Mouse (Mus musculus) layer of hippocampus, adult 2 months (tissue): ENCODE measurements around the gene Cpm. TPM values are rescaled to one million over a fixed set of nuclear protein-coding genes. Genes with fewer than 3 reads are reported as not detected.

Source experiments
- DNase-seq, 2 experiments: peaks; one replicate each; pipeline ENCODE4 v3.0.0; 2022; ENCODE audit warnings: low spot score in 2 of 2
- H3K27ac ChIP-seq: fragments of 200-600 bp; 2 replicates; pipeline ENCODE4 v1.8.1; 2022
- H3K4me3 ChIP-seq: fragments of 200-600 bp; 2 replicates; pipeline ENCODE4 v1.8.1; 2022; ENCODE audit warnings: mild to moderate bottlenecking
- CTCF ChIP-seq: fragments of 200-600 bp; conservative IDR thresholded peaks from 2 replicates; pipeline ENCODE4 v1.8.1; 2022; ENCODE audit warnings: antibody characterized with exemption, mild to moderate bottlenecking, moderate library complexity
- total RNA-seq, 2 experiments: library from RNA; stranded (reverse); gene quantifications; 2 replicates each; pipeline ENCODE4 v1.2.3; 2021

Gene Cpm
- total RNA-seq, 2 experiments from 2014 or later, result 8.5 to 9.7 TPM

DNA sequence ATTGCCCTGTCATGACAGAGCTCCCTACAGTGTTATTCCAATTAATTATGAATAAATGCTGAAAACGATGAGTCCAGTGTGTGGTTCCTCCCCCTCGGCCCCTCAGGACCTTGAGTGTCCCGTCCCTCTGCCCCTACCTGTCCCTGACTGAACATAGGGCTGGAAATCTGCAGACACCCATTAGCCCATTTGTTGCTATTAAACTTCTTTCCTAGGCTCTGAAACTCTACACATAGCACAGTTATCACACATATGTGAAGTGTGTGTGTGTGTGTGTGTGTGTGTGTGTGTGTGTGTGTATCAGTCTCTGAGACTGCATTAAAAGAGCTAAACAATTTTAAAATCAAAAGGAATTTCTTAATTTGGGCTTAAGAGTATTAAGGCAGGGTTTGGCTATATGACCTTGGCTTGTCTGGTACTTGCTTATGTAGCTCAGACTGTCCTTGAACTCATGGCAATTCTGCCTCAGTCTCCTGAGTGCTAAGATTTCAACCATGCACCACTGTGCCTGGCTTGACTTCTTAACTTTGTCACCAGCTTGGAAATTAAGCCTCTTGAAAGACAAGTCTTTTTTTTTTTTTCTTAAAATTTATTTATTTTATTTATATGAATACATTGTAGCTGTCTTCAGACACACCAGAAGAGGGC, 28.5 kb downstream of the Cpm start:
- no peak for TF ChIP-seq CTCF
- Histone ChIP-seq H3K4me3 (no peak overlapping the region), H3K27ac (no peak overlapping the region)
- DNase-seq, result no peak

DNA sequence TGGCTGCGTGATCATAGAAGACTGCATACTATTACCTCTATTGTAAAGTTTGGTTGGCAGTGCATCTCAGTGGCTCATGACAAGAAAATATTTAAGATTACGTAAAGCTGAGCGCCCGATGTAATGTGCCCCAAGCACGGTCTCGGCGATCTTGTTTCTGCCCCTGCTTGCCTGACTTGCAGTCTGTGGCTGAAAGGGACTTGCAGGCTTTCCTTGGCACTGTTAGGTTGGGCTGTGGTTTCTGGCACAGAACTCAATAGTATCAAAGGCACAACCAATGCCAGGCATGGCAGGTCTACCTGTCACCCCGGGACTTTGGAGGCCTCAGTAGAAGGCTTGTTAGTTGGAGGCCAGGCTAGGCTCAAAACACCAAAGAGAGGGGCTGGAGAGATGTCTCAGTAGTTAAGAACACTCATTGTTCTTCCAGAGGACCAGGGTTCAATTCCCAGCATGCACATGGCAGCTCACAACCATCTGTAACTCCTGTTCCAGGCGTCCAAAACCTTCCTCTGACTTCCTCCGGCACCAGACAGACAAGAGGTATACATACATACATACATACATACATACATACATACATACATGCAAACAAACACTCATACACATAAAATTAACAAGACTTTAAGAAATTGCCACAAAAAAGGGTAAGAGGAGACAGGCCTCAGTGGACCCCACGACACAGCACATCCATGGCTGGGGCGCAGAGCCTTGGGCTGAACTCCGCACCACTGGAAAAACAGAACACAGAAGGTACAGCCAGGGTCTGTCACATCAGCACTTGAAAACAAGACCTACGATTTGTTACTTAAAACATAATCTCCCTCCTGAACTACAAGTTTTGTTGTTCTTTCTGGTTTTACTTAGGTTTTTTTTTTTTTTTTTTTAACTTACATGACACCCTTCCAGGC, 29.5 kb downstream of the Cpm start:
- TF ChIP-seq CTCF, result no peak
- H3K4me3 ChIP-seq, result no peak overlapping the region
- no peak for DNase-seq
- no peak overlapping the region for H3K27ac ChIP-seq

DNA sequence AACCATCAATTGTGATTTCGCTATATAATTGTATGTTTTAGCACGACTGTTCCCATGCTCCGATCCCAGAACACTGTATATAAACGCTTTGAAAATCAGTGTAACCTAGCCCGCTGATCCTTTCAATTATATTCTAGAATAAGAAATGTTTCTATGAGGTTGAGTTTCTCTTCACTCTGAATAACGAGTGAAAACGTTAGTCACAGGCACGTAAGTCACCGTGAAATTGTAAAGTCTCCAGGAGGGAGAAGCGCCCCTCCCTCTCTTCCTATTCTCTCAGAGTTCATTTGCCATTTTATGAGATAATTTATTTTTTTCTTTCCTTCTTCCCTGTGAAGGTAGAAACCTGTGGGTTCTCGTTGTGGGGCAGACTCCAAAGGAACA, 30.1 kb downstream of the Cpm start:
- H3K4me3 ChIP-seq, result no peak overlapping the region
- H3K27ac ChIP-seq, result no peak overlapping the region
- no peak for DNase-seq
- no peak for TF ChIP-seq CTCF

DNA sequence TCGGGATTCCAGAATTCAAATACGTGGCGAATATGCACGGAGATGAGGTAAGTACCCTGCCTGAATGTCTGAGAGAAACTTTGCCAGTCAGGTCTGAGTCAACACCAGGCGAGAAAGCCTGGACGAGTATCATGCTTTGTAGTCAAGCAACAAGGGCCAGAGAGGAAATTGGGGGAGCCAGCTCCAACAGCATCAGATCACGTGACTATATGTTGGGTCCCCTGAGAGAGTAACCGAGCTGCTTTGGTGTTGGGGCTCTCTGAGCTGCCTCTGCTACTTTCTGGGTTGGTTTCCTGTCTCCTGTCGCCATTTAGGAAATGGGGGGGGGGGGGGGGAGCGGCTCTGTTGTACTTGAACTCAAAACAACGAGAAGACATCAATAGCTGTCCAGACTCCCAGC, 30.5 kb downstream of the Cpm start:
- H3K4me3 ChIP-seq, result no peak overlapping the region
- no peak overlapping the region for H3K27ac ChIP-seq
- TF ChIP-seq CTCF, result no peak
- no peak for DNase-seq

DNA sequence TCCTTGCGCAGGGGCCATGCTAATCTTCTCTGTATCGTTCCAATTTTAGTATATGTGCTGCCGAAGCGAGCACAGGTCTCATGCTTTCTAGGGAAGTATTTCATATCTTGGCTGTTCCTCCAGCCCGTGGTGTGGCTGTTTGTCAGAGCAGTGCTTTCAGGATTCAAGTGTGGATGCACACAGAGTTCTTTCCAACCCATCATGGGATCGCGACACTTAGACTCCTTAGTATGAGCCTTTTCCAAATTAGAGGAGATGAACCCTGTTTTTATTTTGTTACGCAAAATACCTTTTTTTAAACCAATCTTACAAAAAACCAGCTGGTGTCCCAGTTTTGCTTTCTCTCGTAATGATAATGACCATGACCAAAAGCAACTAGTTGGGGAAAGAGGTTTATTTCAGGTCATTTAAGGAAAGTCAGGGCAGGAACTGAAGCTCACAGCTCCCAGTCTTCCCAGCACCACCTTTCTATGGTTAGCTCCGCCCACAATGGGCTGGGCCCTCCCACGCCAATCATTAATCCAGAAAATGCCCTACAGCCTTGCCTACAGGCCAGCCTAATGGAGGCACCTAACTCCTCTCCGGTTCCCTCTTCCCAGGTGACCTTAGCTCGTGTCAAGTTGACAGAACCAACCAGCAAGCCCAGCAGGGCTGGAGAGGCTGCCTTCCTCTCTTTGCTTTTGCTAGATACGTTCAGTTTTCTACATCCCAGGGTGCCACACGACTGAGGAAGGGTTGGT, 33.2 kb downstream of the Cpm start:
- no peak for DNase-seq
- no peak overlapping the region for H3K27ac ChIP-seq
- no peak overlapping the region for H3K4me3 ChIP-seq
- TF ChIP-seq CTCF, result no peak

DNA sequence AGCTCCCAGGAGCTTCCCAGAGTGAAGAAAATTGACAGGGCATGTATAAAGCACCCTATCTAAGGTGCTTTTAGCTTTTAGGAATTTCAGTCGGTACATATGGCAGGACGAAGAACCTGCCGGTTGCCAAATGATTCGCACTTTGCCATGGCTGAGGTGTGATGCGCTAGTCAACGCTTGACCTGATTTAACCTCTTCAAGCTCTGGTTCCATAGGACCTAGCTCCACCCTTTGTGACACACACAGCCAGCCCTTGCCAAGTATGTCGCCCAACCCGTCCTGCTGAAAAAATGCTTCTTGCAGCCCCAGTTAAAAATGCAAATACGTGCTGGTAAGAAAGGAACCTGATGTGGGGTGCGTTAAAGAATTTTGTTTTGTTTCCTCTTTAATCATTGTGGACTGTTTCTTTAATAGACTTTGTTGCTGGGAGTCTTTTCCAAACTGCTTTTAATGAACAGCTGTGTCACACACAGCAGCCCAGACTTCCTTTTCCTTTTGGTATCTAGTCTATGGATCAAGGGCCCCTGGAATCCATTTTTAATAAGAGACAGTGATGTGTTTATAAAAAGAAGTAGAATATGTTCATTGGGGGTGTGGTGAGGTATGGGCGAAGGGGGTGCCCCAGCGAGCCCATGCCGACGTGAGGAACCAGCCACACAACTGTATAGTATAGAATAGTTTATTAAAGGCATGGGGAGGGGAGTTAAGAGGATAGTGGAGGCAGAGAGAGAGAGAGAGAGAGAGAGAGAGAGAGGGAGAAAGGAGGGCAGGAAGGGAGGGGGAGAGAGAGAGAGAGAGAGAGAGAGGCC, 34.0 kb downstream of the Cpm start:
- Histone ChIP-seq H3K27ac (no peak overlapping the region), H3K4me3 (no peak overlapping the region)
- no peak for DNase-seq
- TF ChIP-seq CTCF, result no peak

DNA sequence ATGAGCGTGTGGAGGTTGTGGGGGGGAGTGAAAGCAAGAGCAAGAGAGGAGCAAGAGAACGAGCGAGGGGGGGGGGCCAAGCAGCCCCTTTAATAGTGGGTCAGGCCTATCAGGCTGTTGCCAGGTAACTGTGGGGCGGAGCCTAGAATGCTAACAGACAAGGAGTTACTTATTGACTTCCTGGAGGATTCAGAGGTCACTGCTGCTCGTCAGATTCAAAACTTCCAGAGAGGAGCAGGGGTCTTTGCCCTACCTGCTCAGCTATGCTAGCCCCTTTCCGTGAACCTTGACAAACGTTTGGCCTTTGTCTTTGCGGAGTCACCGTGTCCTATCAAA, 34.5 kb downstream of the Cpm start:
- H3K27ac ChIP-seq, result no peak overlapping the region
- no peak for DNase-seq
- no peak overlapping the region for H3K4me3 ChIP-seq
- TF ChIP-seq CTCF, result no peak

DNA sequence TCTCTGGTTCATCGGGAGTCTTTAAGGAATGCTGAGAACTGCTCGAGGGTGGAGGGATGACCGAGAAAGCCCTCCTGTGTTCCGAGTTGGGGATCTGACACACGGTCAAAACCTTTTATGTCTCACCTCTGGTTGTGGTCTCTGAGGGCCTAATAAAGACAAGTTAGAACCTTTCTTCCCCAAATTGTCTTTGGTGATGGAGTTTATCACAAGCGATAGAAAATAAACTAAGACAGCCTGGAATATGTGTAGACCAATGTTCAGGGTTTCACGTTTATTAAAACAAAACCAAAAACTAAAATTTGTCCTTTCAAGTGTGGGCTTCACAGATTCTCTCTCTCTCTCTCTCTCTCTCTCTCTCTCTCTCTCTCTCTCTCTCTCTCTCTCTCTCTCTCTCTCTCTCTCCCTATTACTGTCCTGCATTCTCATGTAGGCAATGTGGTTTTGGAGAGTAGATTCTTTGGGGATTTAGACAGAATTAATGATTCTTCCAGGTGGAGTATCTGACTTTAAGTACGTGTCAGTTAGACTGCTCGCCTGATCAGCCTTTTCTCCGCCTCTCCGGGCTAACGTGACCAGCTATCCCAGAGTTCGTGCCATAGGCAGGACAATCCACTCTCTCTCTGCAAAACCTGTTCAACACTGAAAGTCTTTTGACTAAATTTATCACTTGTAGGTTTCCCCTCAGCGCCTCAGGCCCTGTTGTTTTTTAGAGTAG, 35.1 kb downstream of the Cpm start:
- no peak overlapping the region for H3K27ac ChIP-seq
- DNase-seq, result no peak
- no peak overlapping the region for H3K4me3 ChIP-seq
- no peak for TF ChIP-seq CTCF

DNA sequence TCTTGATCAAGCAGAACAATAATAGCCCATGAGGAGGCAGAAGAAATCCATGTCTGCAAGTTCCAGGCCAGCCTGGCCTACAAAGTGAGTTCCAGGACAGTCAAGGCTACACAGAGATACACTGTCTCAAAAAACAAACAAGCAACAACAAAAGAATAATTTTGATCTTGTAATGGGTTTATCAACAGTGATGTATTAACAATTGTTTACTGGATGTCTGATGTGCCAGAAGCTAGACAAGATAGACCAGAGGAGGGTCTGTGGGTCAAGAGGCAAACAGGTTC, 35.6 kb downstream of the Cpm start:
- no peak overlapping the region for H3K27ac ChIP-seq
- H3K4me3 ChIP-seq, result no peak overlapping the region
- no peak for TF ChIP-seq CTCF
- DNase-seq, result no peak

DNA sequence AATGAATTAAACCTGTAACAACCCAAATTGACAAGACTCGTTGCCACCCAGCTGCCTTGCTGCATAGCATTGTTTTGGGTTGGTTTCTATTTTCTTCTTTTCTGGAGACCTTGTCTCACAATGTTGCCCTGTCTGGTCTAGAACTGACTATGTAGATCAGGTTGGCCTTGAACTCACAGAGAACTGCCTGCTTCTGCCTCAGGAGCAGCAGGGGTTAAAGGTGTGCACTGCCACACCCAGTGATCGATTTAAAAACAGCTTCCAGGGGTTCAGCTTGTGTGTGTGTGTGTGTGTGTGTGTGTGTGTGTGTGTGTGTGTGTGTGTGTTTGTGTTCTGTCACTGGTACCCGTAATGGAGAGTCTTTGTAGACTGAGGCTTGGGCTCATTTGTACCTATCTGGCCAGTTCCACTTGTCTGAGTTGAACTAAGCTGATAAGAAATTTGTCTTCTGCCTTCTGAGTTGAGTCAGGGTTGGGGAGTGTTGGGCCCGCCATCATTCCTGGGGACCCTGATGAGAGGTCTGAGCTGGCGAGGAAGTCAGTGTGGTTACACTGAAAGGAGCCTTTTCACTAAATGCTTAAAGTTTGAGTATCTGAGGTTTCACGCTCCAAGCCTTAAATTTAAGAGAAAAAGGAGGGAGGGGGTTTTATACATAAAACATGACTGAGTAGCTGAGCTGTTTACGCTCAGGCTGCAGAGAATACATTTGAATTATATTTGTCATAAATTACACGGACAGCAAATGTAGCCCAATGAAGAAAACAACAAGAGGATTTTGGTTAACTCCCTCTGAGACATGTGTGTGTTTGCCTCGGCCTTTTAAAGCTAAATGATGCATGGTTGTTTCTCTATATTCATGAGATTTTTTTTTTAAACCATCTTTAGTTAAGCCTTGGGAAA, 36.3 kb downstream of the Cpm start:
- no peak for TF ChIP-seq CTCF
- no peak for DNase-seq
- Histone ChIP-seq H3K4me3 (no peak overlapping the region), H3K27ac (no peak overlapping the region)

DNA sequence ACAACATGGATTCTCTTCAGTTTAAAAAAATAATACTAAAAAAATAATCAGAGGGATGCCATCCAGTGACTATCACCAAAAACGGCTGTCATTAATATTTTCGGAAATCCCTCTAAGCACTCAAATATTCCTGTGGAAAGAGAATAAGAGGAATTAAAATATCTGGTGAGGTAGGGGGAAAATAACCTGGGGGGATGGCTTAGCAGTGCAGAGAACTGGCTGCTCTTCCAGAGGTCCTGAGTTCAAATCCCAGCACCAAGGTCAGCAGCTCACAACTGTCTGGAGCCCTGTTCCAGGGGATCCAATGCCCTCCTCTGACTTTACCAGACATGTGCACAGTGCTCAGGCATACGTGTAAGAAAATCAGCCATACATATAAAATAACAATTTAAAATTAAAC, 37.1 kb downstream of the Cpm start:
- no peak for DNase-seq
- no peak for TF ChIP-seq CTCF
- H3K27ac ChIP-seq, result no peak overlapping the region
- no peak overlapping the region for H3K4me3 ChIP-seq
